Mouse (Mus musculus) induced T-regulatory cell, adult 2 months (primary cell): ENCODE results near the gene Thsd4.

ENCODE experiments used
- DNase-seq: peaks from one replicate; pipeline ENCODE4 v3.0.0-alpha.2; 2012; ENCODE audit warnings: low read depth

Gene Thsd4

DNA sequence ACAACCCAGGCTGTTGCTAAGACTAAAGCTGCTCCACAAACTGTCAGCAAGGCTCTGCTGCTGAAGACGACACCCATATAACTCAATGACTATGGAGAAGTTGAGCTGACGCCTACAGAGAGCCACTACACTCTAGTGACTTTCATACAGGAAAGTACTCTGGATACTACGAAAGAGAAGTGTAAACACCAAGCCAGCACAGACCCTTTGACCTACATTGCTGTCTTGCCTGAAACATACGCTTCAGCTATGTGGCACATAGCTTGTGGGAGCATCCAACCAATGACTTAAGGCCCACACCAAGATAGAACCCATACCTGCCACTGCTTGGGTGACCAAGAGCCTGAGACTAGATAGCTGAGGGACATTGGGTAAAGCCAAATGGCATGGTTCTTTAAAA, 141.3 kb downstream of the Thsd4 start:
- DNase-seq: no peak

DNA sequence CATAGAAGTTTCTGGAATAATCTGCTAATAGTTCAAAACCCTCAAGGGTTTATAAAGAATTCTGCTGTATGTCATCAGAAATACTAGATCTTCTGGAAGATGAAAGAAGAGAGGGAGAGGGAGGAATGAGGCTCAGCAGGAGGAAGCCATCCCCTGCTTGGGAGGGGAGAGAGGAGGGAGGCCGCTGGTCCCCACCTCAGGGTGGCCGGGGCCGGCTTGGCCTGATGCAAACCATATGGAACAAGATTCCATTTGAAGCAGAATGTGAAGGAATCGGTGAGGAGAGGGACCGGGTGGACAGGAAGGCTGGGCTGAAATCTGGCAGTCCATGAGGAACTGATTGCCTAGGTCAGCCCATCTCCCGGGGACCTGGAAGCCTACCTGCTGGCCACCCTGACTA, 143.6 kb downstream of the Thsd4 start:
- DNase-seq: no peak

DNA sequence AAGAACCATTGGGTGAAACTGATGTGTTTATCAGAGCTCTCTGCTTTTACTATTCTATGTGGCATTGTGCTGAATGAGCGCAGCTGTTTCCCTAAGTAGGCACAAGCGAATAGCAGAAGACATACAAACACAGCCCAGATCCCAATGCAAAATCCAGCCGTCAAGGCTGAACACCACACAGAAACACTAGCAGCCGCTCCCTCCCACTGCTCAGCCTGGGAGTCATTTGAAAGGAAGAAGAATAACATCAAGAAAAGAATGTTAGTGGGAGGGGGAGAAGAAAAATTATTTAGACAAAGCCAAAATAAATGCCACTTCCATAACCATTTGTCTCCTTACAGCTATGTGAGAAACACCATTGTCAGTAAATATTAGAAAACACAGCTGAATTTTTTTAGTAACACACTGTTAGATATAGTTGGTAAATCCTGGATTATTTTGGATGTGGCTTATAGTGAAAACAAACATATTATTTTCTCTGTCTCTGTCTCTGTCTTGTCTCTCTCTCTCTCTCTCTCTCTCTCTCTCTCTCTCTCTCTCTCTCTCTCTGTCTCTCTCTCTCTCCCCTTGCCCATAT, 148.6 kb downstream of the Thsd4 start:
- no peak for DNase-seq

DNA sequence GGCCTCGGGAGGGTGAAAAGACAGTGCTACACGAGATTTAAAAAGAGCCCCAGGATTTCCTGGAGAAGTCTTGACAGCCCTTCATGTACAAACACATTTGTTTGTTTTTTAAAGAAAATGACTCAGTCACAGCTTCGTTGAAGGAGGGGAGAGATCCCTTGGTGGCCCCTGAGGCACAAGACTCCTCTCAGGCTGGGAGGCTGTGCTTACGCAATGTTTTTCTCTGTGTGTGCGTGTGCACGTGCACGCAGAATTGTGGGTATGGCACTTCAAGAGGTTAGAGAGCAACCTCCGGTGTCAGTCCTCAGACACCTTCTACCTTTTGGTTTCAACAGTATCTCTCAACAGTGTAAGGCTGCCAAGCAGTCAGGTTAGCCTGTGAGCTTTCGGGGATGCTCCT, 153.3 kb downstream of the Thsd4 start:
- no peak for DNase-seq

DNA sequence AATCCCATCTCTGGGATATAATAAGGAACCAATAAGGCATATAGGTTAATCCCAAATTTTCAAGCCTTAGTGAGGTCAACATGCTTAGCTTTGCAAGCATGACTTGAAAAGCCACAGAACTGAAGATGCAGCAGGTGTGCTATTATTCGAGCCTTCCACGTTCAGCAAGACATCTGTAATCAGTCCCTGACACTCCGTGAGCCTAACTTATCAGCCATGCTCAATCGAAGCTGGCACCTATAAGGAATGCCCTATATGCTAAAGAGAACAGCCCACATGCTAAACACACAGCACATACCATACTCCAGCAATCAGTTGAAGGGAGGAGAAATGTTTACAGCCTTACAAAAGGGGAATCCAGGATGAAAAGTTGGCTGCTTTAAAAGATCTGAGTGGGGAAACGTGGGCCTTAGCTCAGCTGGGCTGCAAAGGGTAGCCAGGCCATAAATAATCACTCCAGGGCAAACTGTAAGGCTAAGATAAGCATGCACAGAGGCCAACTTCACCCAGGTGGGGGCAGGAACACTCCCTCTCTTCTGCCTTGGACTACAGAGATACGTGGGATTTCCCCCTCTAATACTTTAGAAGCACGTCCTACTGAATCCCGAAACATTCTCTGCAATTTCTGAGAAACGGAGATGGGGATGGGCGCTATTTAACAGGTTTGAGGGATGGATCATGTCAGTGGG, 154.1 kb downstream of the Thsd4 start:
- no peak for DNase-seq

DNA sequence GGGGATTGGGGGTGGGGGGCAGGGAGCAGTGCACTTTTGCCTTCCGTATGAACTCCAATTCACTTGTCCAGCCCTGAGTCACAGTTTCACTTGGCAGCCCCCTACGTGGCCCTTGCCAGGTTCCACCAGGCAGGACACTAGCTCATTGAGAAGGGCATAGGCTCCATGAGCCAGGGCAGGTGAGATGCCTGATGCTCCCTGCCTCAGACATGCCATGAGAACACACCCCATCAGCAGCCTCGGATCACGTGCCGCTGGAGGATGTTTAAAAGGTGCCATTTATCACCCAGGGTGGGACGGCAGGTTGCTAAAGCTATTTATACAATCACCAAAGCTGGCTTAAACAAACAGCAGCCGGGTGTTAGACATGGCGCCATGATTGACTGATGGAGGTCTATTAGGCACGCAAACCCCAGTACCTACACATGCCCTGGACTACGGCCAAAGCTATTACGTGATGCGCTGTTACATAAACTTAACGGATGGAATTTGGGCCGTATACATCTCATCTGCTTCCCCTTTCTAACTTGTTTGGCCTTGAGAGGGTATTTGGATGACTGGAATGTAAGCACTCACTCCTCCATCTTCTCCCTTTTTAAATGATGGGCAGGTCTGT, 157.6 kb downstream of the Thsd4 start:
- no peak for DNase-seq

DNA sequence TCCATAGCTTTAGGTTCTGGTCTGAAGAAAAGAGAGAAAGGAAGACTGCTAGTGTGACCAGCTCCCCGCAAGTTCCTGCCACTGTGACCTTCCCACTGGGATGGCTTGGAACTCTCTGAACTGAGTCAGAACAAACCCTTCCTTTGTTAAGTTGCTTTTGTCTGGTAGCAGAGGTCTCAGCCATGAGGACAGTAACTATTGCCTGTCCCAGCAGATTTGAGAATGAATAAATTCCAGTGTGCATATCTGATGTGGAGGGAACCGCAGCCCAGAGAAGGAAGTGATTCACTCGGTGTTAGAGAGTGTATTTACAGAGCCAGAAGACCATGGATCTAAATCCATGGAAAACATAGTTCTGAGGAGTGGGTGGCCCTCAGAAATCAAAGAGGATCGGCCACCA, 169.5 kb downstream of the Thsd4 start:
- DNase-seq: no peak

DNA sequence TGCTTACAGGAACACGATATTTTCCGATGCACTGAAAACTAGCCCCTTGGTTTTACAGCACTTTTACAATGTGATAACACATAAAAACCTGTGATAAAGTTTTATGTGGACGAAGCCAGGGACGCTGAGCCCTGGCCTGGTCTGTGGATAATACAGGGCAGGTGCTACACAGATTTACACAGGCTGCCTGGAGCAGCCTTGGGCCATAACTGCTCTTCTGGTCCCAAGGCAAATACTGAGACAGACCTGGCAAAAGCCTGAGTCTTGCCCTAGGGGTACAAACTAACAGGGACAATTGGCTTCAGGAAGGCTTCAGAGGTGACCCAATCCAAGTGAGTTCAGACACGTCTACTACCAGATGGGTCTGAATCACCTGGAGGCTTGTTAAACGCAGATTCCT, 170.7 kb downstream of the Thsd4 start:
- no peak for DNase-seq

DNA sequence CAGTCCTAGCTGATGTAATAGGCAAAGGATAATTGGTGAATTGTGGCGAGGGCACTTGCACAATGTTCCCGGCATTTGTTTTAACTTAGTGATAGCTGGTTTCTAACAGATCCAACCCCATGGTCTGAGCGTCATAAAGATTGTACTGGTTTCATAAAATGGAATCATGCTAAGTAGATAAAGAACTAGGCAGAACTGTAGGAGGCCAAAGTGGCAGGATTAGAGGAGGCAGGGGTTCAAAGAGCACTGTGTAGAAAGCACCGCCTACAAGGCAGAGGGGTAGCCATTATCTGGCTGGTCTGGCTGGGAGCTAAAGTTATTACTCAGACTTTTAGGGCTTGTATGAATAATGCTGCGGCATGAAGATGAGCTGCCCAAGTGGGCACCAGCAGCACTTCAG, 185.7 kb downstream of the Thsd4 start:
- no peak for DNase-seq

DNA sequence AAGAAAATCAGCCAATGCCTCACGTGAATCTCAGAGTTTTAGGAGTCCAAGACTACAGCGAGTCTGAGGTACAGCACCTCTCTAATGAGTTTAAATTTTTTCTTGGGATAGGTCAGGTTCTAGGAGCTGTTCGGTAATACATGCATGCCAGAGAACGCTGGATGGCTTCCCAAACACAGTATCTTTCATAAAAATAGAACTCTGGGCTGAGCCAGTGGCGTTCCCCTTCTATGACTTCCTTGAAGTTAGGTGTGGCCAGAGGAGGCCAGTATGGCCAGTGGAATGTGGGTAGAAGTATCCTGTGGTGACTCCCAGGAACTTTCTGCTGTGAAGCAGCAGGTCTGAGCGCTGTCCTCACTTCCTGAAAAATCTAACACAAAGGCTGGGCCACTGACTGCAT, 186.4 kb downstream of the Thsd4 start:
- no peak for DNase-seq

DNA sequence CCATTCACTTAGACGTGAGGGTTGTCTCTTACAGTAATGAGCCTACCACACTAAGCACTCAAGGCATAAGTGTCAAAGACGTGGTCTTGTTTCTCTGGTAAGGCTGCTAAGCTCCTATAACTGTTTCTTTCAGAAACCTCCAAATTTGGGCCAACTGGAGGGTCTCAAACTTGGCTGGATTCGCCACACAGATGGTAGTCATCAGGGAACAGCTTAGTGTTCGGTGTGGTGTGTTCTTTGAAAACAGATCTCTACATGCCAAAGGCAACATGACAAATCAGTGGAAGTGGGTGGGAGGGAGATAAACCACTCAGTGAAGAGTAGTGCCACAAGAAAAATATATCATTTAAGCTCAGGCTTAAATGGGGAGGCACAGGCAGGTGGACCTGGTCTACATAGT, 191.9 kb downstream of the Thsd4 start:
- no peak for DNase-seq

DNA sequence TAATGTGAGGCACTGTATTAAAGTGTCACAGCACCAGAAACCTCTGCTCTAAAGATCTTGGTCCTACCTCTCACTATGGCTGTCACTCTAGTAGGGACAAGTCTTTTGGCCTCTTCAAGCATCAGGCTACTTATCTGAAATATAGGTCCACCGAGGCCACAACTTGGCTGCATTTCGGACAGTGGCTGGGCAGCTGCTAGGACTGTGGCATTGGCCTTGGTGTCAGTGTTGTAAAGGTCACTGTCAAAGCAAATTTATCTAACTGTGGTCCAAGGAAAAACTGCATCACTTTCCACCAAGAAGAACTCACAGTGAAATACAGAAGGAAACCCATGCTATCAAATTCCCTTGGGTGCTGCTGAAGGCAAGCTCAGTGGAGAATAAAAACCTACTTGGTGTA, 197.1 kb downstream of the Thsd4 start:
- DNase-seq: no peak

DNA sequence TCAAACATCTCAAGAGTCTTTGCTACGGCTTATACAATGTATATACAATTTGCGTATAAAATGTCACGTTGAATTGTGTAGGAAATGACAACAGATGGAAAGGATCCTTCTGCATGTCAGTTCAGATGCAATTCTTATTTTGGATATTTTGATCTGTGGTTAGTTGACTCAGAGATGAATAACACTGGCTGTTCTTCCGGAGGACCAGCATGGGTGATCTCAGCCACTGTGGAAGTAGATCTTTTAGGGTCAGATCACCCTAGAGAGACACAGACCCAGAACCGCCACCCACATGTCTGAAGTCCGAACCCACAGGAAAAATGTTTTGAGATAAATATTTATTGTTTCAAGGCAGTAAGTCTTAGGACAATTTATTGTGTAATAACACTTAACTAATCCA, 198.4 kb downstream of the Thsd4 start:
- DNase-seq: no peak

DNA sequence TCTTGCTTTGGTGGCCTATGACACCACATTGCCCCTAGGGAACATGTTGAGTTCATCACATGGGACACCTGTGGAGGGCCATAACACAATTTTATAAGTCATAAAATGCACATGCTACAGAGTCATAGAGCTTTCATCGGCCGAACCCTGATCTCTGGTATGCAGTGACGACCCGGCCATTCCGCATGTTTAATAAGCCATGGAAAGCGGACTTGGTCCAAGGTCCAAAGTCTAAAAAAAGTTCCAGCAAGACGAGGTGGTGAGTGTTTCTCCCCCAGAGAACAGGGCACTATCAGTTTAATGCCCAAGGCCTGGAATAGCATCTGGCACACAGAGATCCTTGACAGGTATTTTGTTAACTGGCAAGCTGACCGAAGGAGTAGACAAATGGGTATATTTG, 204.6 kb downstream of the Thsd4 start:
- DNase-seq: no peak

DNA sequence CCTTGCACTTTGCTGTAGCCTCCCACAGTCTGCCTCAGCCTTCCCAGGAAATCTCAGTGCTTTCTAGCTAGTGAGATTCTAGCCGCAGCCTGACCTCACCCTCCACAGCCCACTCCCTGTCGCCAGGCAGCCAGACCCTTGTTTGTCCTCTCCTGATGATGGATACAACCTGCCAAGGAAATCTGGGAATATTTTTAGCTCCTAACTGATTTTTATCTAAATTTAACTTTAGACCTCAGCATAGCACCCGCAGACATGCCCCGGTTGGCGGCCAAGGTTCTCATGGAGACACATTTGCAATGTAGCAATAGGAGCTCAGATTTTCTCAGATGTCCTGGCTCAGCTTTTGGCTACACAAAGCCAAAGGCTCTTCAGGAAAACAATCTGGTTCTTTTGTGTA, 205.3 kb downstream of the Thsd4 start:
- no peak for DNase-seq

DNA sequence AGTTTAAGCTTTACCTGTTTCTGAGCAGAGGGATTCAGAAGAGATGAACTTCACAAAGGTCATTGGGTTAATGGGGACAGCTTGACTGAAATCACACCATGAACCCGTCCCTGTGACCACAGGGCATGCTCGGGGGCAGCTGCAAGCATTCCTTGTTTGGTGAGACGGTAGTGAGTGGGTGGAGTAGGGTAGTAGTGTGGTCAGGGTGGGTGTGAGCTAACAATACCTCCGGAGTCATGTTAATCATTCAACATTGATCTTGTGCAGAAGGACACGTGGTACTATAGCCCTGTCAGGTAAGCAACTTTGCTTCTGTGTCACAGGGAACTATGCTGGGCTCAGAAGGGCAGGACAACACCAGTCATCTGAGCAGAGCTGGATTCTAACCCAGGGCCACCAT, 206.3 kb downstream of the Thsd4 start:
- DNase-seq: no peak

DNA sequence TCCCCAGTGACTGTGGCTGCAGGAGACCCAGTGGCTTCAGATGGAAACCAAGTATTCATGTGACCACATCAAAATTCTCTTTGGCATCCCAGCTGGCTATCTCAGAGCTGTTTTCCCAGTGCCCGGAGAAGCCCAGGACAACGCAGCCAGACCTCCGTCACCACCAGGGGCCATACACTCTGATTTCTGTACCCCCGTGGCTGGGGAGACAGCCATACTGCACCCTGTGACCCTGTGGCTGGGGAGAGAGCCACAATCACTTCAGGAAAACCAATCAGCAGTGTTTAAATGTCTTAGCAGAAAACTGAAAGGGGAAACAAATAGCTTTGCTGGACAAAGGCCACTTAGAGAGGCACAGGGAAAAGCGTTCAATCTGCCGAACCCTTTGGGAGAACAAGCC, 208.2 kb downstream of the Thsd4 start:
- no peak for DNase-seq

DNA sequence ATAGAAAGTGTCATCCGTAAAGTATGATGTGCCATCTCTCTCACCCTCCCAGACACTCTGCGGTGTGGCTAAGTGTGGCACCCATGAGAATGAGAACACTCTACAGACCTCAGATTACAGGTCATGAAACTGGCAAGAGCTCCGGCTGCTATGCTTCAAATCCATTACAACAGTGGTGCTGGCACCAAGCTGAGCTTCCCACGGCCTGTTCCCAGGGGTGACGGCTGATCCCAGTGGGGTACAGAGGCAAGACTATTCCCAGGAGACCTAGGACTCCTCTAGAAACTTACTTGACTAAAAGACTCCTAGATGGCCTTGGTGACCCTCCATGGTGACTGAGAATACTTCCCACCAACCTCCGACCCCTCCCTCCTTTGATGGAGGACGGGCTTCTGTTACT, 209.2 kb downstream of the Thsd4 start:
- no peak for DNase-seq

DNA sequence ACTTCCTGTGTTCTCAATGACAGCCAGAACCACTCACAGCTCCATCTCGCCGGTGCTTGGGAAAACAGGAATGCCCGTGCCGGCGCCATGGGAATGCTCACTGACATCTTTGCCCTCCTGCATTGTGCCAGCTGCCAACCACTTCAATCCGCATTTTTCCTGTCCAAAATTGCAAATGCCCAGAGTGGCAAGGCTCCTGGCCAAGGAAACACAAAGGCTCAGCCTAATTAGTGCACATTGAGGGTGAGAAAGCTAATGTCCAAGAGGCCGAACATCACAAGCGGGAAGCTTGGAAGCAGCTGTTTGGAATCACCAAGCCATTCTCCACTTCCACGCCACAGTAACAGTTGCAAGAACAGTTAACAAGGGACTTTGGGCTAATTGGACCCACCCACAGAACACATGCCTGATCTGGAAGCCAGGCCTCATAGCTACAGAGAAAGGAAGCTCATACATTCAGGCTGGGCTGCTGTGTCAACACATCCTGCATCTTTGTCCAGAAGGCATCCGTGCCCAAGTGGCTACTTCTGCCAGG, 210.2 kb downstream of the Thsd4 start:
- DNase-seq: no peak

DNA sequence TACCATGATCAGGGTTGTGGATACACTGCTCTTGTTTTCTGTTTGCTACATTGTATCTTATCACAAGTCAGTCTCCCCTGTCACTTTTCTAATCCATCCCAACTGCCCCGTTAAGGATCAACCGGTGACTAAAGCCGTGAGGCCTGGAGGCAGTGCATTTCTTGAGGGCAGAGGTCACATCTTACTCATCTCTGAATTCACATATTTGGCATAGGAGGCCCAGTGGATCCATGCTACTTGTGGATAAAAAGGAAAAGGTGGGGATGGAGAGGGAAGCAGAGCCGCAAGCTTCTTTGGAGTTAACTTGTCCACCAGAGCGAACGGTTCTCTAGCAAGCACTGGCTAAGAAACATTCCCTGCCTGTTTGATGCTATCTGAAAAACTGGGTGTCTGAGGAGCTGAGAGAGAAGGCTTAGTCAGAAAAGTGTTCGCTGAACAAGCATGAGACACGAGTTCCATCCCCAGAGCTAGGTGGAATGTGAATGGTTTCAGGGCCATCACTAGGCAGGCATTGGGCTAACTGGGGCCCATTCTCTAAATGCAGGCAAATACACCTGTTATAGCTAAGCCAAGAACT, 211.0 kb downstream of the Thsd4 start:
- no peak for DNase-seq

DNA sequence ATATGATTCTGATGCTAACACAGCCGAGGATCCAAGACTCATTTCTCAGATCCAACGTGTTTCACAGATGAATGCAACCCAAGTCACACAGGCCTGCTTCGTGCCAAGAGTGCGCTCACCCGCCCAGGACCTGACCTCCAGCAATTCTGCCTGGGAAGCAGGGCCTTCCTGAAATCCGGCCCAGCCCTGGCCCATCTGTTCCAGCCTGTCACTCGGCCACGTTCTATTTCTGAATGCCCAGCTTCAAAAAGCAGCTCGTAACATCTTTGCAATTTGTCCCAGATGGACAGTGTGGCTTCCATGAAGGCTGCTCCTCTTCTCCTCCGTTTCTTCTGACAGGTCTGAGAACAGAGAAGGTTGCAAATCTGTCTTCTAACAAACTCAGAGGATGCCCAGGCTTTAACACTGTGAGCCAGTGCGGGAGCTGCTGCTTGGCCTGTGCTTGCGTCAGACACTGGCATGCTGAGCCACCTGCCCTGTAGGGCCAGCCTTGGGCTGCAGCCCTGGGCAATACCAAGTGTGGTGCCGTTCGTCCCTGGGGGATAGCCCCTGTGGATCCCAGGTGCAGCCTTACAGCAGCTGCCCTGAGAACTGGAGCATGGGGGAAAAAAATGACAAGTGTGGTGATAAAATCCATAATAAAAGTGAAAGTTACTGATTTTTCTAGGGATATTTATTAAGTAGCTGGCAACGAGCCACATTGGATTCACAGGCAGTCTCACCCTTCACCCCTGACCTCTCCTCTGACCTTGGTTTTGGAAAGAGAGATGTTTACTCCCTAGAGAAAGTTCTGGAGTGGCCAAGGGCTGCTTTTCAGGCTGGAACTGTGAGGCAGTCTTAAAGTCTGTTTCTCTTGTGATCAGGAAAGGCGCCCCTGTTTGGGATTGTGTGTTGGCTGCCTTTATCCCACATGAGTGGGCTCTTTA, 211.8 kb downstream of the Thsd4 start:
- no peak for DNase-seq

DNA sequence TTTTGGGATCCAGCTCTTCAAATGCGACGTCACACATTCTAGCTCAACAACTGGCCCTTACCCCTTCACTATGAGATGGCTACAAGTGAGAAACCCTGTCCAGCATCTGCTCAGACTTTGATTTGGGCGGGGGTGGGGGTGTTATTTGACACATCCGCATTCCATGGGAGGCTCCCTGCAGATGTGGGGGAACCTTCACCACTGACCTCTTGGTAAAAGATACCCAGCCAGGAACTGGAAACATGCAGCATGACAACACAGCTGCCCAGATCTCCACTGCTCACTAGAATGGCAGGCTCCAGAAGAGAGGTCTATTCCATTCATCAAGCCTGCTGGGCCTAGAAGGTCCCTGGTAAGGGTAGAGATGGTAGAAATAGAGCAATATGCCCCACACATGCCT, 213.7 kb downstream of the Thsd4 start:
- DNase-seq: no peak
